Mouse (Mus musculus) G1E (cell line): ENCODE results near the gene Pde3a.

Source experiments
- CTCF ChIP-seq: IDR thresholded peaks from 2 replicates; pipeline ENCODE4 v1.5.1; 2012; ENCODE audit warnings: low read depth, low read length, inconsistent platforms, mixed read lengths
- GATA1 ChIP-seq: IDR thresholded peaks from 2 replicates; pipeline ENCODE4 v1.6.1; 2012; ENCODE audit warnings: borderline replicate concordance, low read length, inconsistent platforms, mixed read lengths
- POLR2AphosphoS5 ChIP-seq: IDR thresholded peaks from 2 replicates; pipeline ENCODE4 v1.6.1; 2012; ENCODE audit warnings: low read depth, low read length, inconsistent platforms; ENCODE audit not compliant: insufficient replicate concordance
- TAL1 ChIP-seq: conservative IDR thresholded peaks from 2 replicates; pipeline ENCODE4 v1.6.1; 2012; ENCODE audit warnings: low read depth, low read length, inconsistent platforms, mixed read lengths

DNA sequence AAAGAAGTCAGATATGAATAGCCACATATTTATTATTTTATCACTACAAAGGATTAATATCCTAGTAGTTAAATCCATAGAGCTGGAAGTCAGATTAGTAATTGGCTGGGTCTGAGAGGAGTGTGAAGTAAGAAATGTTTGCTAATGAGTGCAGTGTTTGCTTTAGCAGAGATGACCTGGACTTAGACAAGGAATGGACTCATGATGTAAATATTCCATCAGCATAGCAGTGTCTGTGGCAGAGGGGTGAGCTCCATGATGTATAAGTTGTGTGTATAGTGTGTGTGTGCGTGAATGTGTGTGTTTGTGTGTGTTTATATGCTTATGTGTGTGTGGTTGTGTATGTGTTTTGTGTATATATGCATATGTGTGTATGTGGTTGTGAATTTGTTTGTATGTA is 7.3 kb upstream of the Pde3a start:
- TF ChIP-seq CTCF, result no peak
- TF ChIP-seq GATA1, result no peak
- no peak for TF ChIP-seq POLR2AphosphoS5
- TF ChIP-seq TAL1, result no peak
